15 mouse cellular contexts compared by ENCODE assay signal in the genomic region with DNA sequence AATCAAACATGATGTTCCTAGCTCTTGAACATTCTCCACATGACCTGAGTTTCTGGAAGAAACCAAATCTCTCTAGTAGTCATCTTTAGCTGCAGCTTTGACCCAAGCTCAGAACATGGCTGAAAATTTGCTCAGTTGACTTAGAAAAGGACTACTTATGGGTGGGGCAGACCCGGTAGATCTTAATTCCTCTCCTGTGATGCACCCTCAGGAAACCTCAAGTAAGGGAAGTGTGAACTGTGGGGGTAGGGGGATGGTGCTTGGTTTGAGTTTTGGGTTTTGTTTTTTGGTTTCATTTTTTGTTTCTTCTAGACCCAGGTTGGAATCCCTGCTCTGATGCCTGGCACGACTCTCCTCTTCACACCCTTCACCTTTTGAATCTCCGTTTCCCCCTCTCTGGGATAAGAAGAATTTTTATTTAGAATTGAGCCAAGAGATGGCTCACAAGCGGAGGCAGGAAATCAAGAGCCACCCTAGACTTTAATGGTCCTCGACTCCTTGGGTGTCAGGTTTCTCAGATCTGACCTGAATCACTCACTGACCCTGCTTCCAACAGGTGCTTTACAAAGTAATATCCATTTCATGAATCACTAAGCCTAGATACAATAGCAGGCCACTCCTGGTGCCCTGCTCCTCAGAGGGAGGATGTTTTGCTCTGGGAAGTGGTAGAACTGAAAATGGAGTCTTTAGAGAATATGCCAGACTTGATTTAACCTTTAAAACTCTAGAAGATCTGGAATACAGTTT. TPM values are rescaled to one million over a fixed set of nuclear protein-coding genes. Genes with fewer than 3 reads are reported as not detected.
DNase-seq lines count a peak whose midpoint lies in the region; ATAC-seq and TF ChIP-seq lines count a peak whose summit lies in the region.
"Had no signal": no experiment of that assay in that cellular context is flagged by ENCODE, and none has a peak within 500 bp of the region (broad histone marks: within the 10 kb centered on the region; RNA-seq: fewer than 3 reads in every experiment).

No protein-coding gene starts in this region.

- peaks cover under 1% of the 10 kb centered on the region; the same call in 1 of the 2 replicates for H3K36me3 ChIP-seq in liver, embryonic 11.5 days (ENCODE audit: control insufficient read depth, insufficient read depth, low read length)
- H3K36me3 ChIP-seq in liver, embryonic 12.5 days, result no peaks in the 10 kb centered on the region
- no peaks in the 10 kb centered on the region for H3K36me3 ChIP-seq in small intestine, adult 2 months (ENCODE audit: control insufficient read depth, insufficient read depth, low read length)
- H3K36me3 ChIP-seq in kidney, embryonic 16.5 days (ENCODE audit: insufficient read depth, low read length), result no peaks in the 10 kb centered on the region
- H3K36me3 ChIP-seq: embryonic facial prominence, embryonic 13.5 days; intestine, embryonic 15.5 days had no signal

- no peak for TF ChIP-seq POLR2A in small intestine, adult 2 months (IDR thresholded peaks at IDR 0.05; ENCODE audit: low read depth, low read length)

- H3K4me1 ChIP-seq in liver, embryonic 11.5 days (replicated peaks; ENCODE audit: control insufficient read depth, insufficient read depth, low read length), result peaks cover 18% of the 10 kb centered on the region
- peaks cover 28% of the 10 kb centered on the region for H3K4me1 ChIP-seq in liver, embryonic 12.5 days
- H3K4me1 ChIP-seq in small intestine, adult 2 months (ENCODE audit: control insufficient read depth, insufficient read depth, insufficient read length, low read length), result peaks cover 2% of the 10 kb centered on the region
- H3K4me1 ChIP-seq in kidney, embryonic 16.5 days (ENCODE audit: insufficient read depth, low read length), result peaks cover 20% of the 10 kb centered on the region; the same call in 1 of the 2 replicates

- H3K27ac ChIP-seq in liver, embryonic 11.5 days (ENCODE audit: low read depth, low read length), result no peak overlapping the region
- no peak overlapping the region for H3K27ac ChIP-seq in liver, embryonic 12.5 days
- peak overlapping the region; percentile 46 for H3K27ac ChIP-seq in small intestine, adult 2 months (ENCODE audit: insufficient read depth, low read depth, low read length)
- H3K27ac ChIP-seq in kidney, embryonic 16.5 days (ENCODE audit: low read length), result no peak overlapping the region
- H3K27ac ChIP-seq: embryonic facial prominence, embryonic 13.5 days; forebrain, embryonic 13.5 days; intestine, embryonic 15.5 days had no signal

- 56% methylated on average over 5 of the region's 5 CpGs for WGBS in liver, embryonic 11.5 days
- 57% methylated on average over 5 of the region's 5 CpGs for WGBS in liver, embryonic 12.5 days (ENCODE audit: insufficient replicate concordance)
- 77% methylated on average over 5 of the region's 5 CpGs for WGBS in small intestine, adult 2 months
- 37% methylated on average over 5 of the region's 5 CpGs for WGBS in kidney, embryonic 16.5 days

- TF ChIP-seq CTCF in small intestine, adult 2 months (IDR thresholded peaks at IDR 0.05; ENCODE audit: extremely low read depth, insufficient read length, insufficient replicate concordance, low read depth, low read length), result no peak

- no peak overlapping the region for H3K9ac ChIP-seq in liver, embryonic 11.5 days (ENCODE audit: low read depth, low read length)
- no peak overlapping the region for H3K9ac ChIP-seq in liver, embryonic 12.5 days
- H3K9ac ChIP-seq in kidney, embryonic 16.5 days (replicated peaks; ENCODE audit: low read length), result no peak overlapping the region
- H3K9ac ChIP-seq: embryonic facial prominence, embryonic 13.5 days; forebrain, embryonic 13.5 days; intestine, embryonic 15.5 days had no signal

- DNase-seq in liver, embryonic 11.5 days (ENCODE audit: low spot score), result no peak
- no peak for DNase-seq in left cerebral cortex, postnatal 10 days (ENCODE audit: extremely low spot score in 1 of 2, low spot score in 2 of 2)
- DNase-seq in retina, embryonic 14.5 days (ENCODE audit: low spot score), result no peak
- DNase-seq: cerebellum, adult 9-11 months; gastrocnemius, postnatal 36 days; heart, postnatal 10 days; lung, postnatal 14 days had no signal

- no peaks in the 10 kb centered on the region for H3K9me3 ChIP-seq in liver, embryonic 11.5 days (ENCODE audit: control insufficient read depth, low read length)
- no peaks in the 10 kb centered on the region for H3K9me3 ChIP-seq in liver, embryonic 12.5 days (replicated peaks)
- H3K9me3 ChIP-seq in kidney, embryonic 16.5 days (ENCODE audit: low read length), result no peaks in the 10 kb centered on the region
- H3K9me3 ChIP-seq: embryonic facial prominence, embryonic 13.5 days; forebrain, embryonic 13.5 days; intestine, embryonic 15.5 days had no signal

- no peak overlapping the region for H3K4me3 ChIP-seq in liver, embryonic 11.5 days (ENCODE audit: low read depth, low read length)
- H3K4me3 ChIP-seq in liver, embryonic 12.5 days, result no peak overlapping the region
- no peak overlapping the region for H3K4me3 ChIP-seq in small intestine, adult 2 months (ENCODE audit: low read depth, low read length)
- no peak overlapping the region for H3K4me3 ChIP-seq in kidney, embryonic 16.5 days (ENCODE audit: low read length)
- H3K4me3 ChIP-seq: embryonic facial prominence, embryonic 13.5 days; forebrain, embryonic 13.5 days; intestine, embryonic 15.5 days had no signal

- H3K27me3 ChIP-seq in liver, embryonic 11.5 days (replicated peaks; ENCODE audit: control insufficient read depth, insufficient read depth, low read length), result no peaks in the 10 kb centered on the region
- no peaks in the 10 kb centered on the region for H3K27me3 ChIP-seq in liver, embryonic 12.5 days (replicated peaks)
- H3K27me3 ChIP-seq in small intestine, adult 2 months (ENCODE audit: control insufficient read depth, insufficient read depth, low read length), result no peaks in the 10 kb centered on the region; the same call in 1 of the 2 replicates
- H3K27me3 ChIP-seq in kidney, embryonic 16.5 days (ENCODE audit: insufficient read depth, low read length), result no peaks in the 10 kb centered on the region
- H3K27me3 ChIP-seq: embryonic facial prominence, embryonic 13.5 days; forebrain, embryonic 13.5 days; intestine, embryonic 15.5 days had no signal

- intact Hi-C loops in left cerebral cortex, postnatal 10 days (cut with DNase I), result no loop called here

- peak overlapping the region; percentile 3; the same call in 1 of the 2 replicates for H3K4me2 ChIP-seq in liver, embryonic 11.5 days
- no peak overlapping the region for H3K4me2 ChIP-seq in liver, embryonic 12.5 days
- H3K4me2 ChIP-seq in kidney, embryonic 16.5 days (replicated peaks; ENCODE audit: low read depth, low read length), result no peak overlapping the region
- H3K4me2 ChIP-seq: embryonic facial prominence, embryonic 13.5 days; forebrain, embryonic 13.5 days; intestine, embryonic 15.5 days had no signal

- no peak for ATAC-seq in liver, embryonic 11.5 days (replicated peaks; ENCODE audit: low FRiP score)
- no peak for ATAC-seq in liver, embryonic 12.5 days
- ATAC-seq in CD4-positive, CD25-positive, alpha-beta regulatory T cell, adult 4 months, result peak; percentile 48
- peak; percentile 33 to 54; a peak in 3 of 4 replicates for ATAC-seq in hematopoietic stem cell, adult 5-6 weeks (replicated peaks in 1 of 2; ENCODE audit: insufficient read depth in 1 of 2, low FRiP score in 2 of 2, low TSS enrichment in 1 of 2, low read depth in 1 of 2, poor library complexity in 2 of 2, severe bottlenecking in 2 of 2)
- ATAC-seq in kidney, embryonic 16.5 days (ENCODE audit: low FRiP score, low TSS enrichment), result no peak
- ATAC-seq: forebrain, embryonic 13.5 days; intestine, embryonic 15.5 days had no signal

RNA-seq across cellular contexts. Expression of gene Dpy19l1, which starts 2.2 kb away (rescaled TPM):
- 23.5 and 26.0 TPM in 2 replicates for polyA plus RNA-seq in liver, embryonic 11.5 days (2014; fragmentation: Nextera tagmentation; extraction: Ambion mirVana)
- polyA plus RNA-seq in liver, embryonic 12.5 days (2016; fragmentation: Nextera tagmentation; extraction: Ambion mirVana), result 27.4 and 30.8 TPM in 2 replicates
- 1 to 10 TPM; 3.6 to 7.2 TPM for polyA plus RNA-seq in CD4-positive, CD25-positive, alpha-beta regulatory T cell, adult 4 months (2017; shearing (Covaris generic))
- 33.5 and 47.4 TPM in 2 replicates for total RNA-seq in hematopoietic stem cell, adult 5-6 weeks (2017)
- polyA plus RNA-seq in small intestine, adult 2 months (2012; rRNA removed), result 1.5 and 1.6 TPM in 2 replicates
- 10 to 100 TPM; 44.1 to 44.3 TPM for total RNA-seq in left cerebral cortex, postnatal 10 days (2021)
- polyA plus RNA-seq in kidney, embryonic 16.5 days (2015; fragmentation: Nextera tagmentation; extraction: Ambion mirVana), result 8.1 and 9.5 TPM in 2 replicates

Comparison
In these comparisons a context has a peak if more than half of its experiments do, and no peak if none do; other contexts are left out.
1. ATAC-seq: peak in CD4-positive, CD25-positive, alpha-beta regulatory T cell, adult 4 months (single experiment) and hematopoietic stem cell, adult 5-6 weeks (2 of 2); none in liver, embryonic 11.5 days (single experiment), liver, embryonic 12.5 days (single experiment) and kidney, embryonic 16.5 days (single experiment).